Mouse (Mus musculus) neural tube, embryonic 11.5 days (tissue): ENCODE data around the gene Aqp9. TPM values are rescaled to one million over a fixed set of nuclear protein-coding genes. Genes with fewer than 3 reads are reported as not detected.

Source experiments
- ATAC-seq: fragments of 200-750 bp; cut with Nextera tagmentation; 2 replicates; pipeline ENCODE4 v1.8.0; 2017; ENCODE audit warnings: moderate number of reproducible peaks, mild to moderate bottlenecking, moderate TSS enrichment, moderate library complexity; ENCODE audit not compliant: insufficient read depth, low FRiP score, low TSS enrichment
- DNase-seq: peaks from one replicate; pipeline ENCODE4 v3.0.0-alpha.2; 2015; ENCODE audit warnings: low spot score
- H3K27ac ChIP-seq: fragments of 300-500 bp; sonication (generic); 2 replicates; pipeline ENCODE4 v1.5.1; 2014; ENCODE audit warnings: low read depth, mild to moderate bottlenecking, low read length
- H3K27me3 ChIP-seq: fragments of 300-500 bp; sonication (generic); 2 replicates; pipeline ENCODE4 v1.6.1; 2014; ENCODE audit warnings: mild to moderate bottlenecking, low read length, mixed read lengths; ENCODE audit not compliant: control insufficient read depth, insufficient read depth
- H3K36me3 ChIP-seq: fragments of 300-500 bp; sonication (generic); 2 replicates; pipeline ENCODE4 v1.6.1; 2014; ENCODE audit warnings: mild to moderate bottlenecking, low read length, moderate library complexity, mixed read lengths; ENCODE audit not compliant: control insufficient read depth, insufficient read depth
- H3K4me1 ChIP-seq: fragments of 300-500 bp; sonication (generic); 2 replicates; pipeline ENCODE4 v1.6.1; 2014; ENCODE audit warnings: low read length, mixed read lengths; ENCODE audit not compliant: control insufficient read depth, insufficient read depth
- H3K4me2 ChIP-seq: fragments of 300-500 bp; sonication (generic); 2 replicates; pipeline ENCODE4 v1.6.1; 2014; ENCODE audit warnings: low read depth, mild to moderate bottlenecking, moderate library complexity
- H3K4me3 ChIP-seq: fragments of 300-500 bp; sonication (generic); 2 replicates; pipeline ENCODE4 v1.5.1; 2014; ENCODE audit warnings: low read depth, low read length
- H3K9ac ChIP-seq: fragments of 300-500 bp; sonication (generic); 2 replicates; pipeline ENCODE4 v1.6.1; 2014; ENCODE audit warnings: mild to moderate bottlenecking, low read length
- H3K9me3 ChIP-seq: fragments of 300-500 bp; sonication (generic); 2 replicates; pipeline ENCODE4 v1.6.1; 2016; ENCODE audit warnings: low read length; ENCODE audit not compliant: control insufficient read depth
- WGBS: fragments of 180-500 bp; shearing (Covaris S2); extraction: QIAGEN DNeasy Blood & Tissue Kit; methylation state at CpG from one replicate; pipeline ENCODE4 v1.1.7; 2014; 5-methylcytosine and 5-hydroxymethylcytosine counted together
- polyA plus RNA-seq: library from polyadenylated mRNA; unstranded; fragments of >200 nt; fragmentation: Nextera tagmentation; extraction: Ambion mirVana; gene quantifications from 2 replicates; pipeline ENCODE4 v1.2.1, GENCODE M21; 2014

The Aqp9 gene
- polyA plus RNA-seq, 1 experiment from 2014 or later, result 0.08 TPM

DNA sequence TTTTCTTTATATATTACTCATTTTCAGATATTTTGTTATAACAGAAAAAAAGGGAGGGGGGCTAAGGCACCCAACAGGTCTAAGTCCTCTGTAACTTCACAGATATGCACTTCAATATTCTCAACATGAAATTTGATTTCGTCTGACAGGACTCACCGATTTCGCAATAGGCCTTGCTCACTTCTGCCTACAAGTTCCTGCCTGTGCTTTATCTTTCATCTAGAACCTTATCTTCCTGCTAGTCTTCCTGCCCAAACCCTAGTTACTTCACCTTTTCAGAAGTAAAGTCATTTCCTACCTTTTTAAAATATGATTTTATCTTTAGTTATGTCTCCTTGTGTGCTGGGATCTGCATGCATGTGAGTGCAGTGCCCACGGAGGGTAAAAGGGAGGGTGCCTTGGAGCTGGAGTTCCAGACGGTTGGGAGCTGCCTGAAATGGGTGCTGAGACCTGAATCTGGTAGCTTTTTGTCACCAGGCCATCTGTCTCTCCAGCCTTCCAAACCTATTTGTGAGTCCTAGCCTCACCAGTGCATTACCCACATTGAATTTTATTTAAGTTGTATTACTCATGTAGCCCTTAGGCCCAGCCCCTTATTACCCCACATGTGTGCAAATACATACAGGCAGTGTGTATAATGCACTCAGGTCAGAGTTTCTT lies 6.0 kb upstream of the Aqp9 start:
- Histone ChIP-seq H3K4me2 (no peak overlapping the region), H3K4me1 (no peaks in the 10 kb centered on the region), H3K27me3 (no peaks in the 10 kb centered on the region), H3K36me3 (no peaks in the 10 kb centered on the region), H3K9me3 (no peaks in the 10 kb centered on the region), H3K27ac (no peak overlapping the region), H3K4me3 (no peak overlapping the region), H3K9ac (no peak overlapping the region)
- DNase-seq, result no peak
- ATAC-seq, result no peak
- 83% methylated on average over 5 of the region's 5 CpGs for WGBS

DNA sequence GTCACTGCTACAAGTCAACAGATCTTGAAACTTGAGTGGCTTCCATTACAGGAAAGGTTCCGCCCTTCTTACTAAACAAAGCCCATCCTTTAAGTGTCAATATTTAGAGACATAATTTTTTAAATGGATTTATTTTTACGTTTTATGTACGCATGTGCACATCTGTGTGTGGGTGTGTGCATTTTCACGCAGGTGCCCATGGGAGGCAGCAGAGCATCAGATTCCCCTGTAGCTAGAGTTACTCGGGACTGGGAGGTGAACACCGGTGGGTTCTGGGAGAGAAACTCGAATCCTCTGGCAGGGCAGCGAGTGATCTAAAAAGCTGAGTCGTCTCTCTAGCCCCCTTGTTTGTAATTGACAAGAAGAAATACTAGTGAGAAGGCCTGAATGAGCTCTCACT lies 5.1 kb upstream of the Aqp9 start:
- Histone ChIP-seq H3K27me3 (no peaks in the 10 kb centered on the region), H3K9me3 (no peaks in the 10 kb centered on the region), H3K4me2 (no peak overlapping the region), H3K4me1 (0 out of 2 replicates have a peak, but pooled peaks cover 2% of the 10 kb centered on the region), H3K36me3 (no peaks in the 10 kb centered on the region), H3K27ac (no peak overlapping the region), H3K9ac (no peak overlapping the region), H3K4me3 (no peak overlapping the region)
- 59% methylated on average over 9 of the region's 9 CpGs for WGBS
- no peak for ATAC-seq
- no peak for DNase-seq

DNA sequence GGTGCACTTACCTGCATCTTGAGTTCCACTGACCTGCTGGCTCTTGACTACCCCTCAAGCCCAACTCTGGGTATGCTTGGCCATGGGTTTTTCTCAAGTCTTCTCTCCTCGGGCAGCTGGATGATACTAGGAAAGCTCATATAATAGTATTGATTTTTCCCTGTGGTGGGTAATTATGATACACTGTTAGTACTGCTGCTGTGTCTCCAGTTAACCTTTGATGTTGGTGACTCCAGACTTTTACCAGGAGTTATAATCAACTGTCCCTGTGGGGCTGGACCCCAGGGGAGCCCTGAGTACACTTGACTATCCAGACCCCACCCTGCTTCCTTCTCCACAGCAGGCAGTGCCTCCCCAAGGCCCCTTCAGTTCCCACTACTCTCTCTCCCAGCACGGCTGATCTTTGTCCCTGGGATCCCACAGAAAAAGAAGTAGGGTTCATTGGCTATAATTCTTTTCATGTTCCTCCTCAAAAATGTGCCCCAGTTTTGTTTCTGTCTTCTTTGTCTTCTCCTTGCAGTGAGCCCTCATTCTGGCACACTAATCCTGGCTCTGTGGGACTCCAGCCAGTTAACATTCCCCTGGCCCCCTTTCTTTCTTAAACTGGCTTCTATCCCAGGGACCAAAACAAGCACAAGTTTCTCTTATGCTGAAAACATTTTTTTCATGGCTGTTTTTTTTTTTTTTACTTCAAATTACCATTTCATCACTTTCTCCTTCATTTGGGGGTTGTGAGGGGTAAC lies 838 bp downstream of the Aqp9 start:
- ATAC-seq (no peak), DNase-seq (no peak)
- Histone ChIP-seq H3K4me3 (no peak overlapping the region), H3K9ac (no peak overlapping the region), H3K27ac (no peak overlapping the region), H3K4me1 (0 out of 2 replicates have a peak, but pooled peaks cover 4% of the 10 kb centered on the region), H3K9me3 (no peaks in the 10 kb centered on the region), H3K27me3 (no peaks in the 10 kb centered on the region), H3K4me2 (no peak overlapping the region), H3K36me3 (no peaks in the 10 kb centered on the region)
- WGBS, result 38% methylated on average over 2 of the region's 2 CpGs

DNA sequence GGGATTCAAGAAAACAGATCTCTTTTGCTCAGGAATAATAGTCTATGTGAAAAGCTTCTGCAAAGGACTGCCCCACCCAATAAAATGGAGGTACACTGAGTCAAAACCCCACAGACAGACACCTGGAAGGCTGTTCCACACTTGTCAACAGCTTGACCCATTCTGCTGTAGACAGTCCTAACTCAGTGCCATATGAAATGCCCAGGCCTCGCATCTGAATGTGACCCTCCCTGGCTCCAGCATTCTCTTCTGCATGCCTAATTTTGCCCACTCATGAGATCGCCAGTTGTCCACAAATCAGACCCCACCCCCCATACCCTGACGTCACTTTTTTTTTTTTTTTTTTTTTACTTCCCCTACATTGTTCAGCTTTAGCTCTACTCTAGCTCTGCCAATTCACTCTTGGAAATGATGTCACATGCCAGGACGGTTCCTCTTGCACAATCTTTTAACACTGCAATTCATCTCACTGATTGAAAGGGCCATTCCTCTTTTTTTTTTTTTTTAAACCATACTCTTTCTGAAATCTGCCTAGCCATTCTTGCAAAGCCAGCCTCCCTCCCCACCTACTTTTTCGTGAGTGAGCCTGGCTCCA lies 1.5 kb downstream of the Aqp9 start:
- Histone ChIP-seq H3K36me3 (no peaks in the 10 kb centered on the region), H3K4me2 (no peak overlapping the region), H3K9ac (no peak overlapping the region), H3K4me1 (0 out of 2 replicates have a peak, but pooled peaks cover 4% of the 10 kb centered on the region), H3K9me3 (no peaks in the 10 kb centered on the region), H3K4me3 (no peak overlapping the region), H3K27me3 (no peaks in the 10 kb centered on the region), H3K27ac (no peak overlapping the region)
- WGBS, result 68% methylated on average over 5 of the region's 5 CpGs
- DNase-seq (no peak), ATAC-seq (no peak)

DNA sequence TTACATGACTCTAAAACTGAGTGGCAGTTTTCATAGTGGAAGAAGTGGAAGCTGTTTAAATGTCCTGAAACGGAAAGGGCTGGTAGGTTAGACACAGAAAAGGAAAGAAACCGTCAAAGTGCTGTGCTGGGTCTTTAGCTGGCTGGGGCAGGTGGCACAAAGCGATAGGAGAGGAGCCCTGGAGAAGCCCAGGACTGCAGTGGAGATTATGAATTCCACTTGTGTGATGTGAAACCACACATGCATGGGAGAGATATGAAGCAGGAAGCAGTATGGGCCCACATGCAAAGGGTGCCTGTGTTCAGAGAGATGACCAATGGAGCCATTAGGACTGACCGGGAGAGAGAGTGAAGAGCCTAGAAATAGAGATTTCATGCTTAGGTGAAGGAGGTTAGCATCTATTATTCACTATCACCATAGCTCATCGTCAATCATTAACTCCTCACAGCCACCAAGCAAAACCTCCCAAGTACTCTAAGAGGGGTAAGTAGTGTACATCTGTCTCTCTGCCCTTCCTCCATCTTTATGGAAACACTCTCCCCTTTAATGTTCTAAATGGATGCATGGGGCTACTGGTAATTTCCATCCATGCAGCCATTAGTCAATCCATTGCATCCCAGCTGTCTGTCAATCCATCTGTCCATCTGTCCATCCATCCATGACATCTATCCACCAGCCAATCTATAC lies 2.3 kb downstream of the Aqp9 start:
- WGBS, result 84% methylated on average over 5 of the region's 5 CpGs

GRCm38 (mm10) chr9:71165510-71165909 lies 3.0 kb downstream of the Aqp9 start:
- DNase-seq (no peak), ATAC-seq (no peak)
- H3K27me3 ChIP-seq, result no peaks in the 10 kb centered on the region
- WGBS, result 85% methylated on average over 2 of the region's 2 CpGs
- no peak overlapping the region for H3K4me3 ChIP-seq
- no peaks in the 10 kb centered on the region for H3K9me3 ChIP-seq
- 0 out of 2 replicates have a peak, but pooled peaks cover 4% of the 10 kb centered on the region for H3K4me1 ChIP-seq
- H3K36me3 ChIP-seq, result no peaks in the 10 kb centered on the region
- H3K4me2 ChIP-seq, result no peak overlapping the region
- no peak overlapping the region for H3K9ac ChIP-seq
- H3K27ac ChIP-seq, result no peak overlapping the region

More for the DNA sequence above, 2.3 kb downstream of the Aqp9 start:
- ATAC-seq (no peak), DNase-seq (no peak)
- Histone ChIP-seq H3K4me2 (no peak overlapping the region), H3K9ac (no peak overlapping the region), H3K27ac (no peak overlapping the region), H3K27me3 (no peaks in the 10 kb centered on the region), H3K4me3 (no peak overlapping the region), H3K4me1 (0 out of 2 replicates have a peak, but pooled peaks cover 4% of the 10 kb centered on the region), H3K9me3 (no peaks in the 10 kb centered on the region), H3K36me3 (no peaks in the 10 kb centered on the region)

- WGBS, result 86% methylated on average over 6 of the region's 6 CpGs
- ATAC-seq, result no peak
Observed at GRCm38 (mm10) chr9:71165061-71165460, 3.4 kb downstream of the Aqp9 start.

DNA sequence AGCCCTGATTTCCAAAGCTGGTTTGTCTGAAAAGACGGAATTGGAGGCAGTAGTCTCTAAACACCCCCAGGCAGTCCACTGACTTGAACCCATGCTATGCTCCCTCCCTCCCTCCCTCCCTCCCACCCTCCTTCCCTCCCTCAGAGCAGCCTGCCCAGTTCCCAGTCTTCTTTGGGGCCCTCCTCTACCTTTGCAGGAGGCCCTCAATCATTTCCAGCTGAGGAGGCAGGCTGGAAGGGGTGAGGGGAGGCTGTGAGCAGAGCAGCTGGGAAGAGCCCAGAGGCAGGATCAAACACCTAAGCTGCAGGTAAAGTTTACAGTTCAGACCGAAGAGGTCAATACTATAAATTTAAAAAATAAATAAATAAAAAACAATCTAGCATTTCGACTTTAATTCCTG lies 4.1 kb downstream of the Aqp9 start:
- DNase-seq (no peak), ATAC-seq (no peak)
- Histone ChIP-seq H3K27ac (no peak overlapping the region), H3K4me2 (no peak overlapping the region), H3K4me3 (no peak overlapping the region), H3K36me3 (no peaks in the 10 kb centered on the region), H3K27me3 (no peaks in the 10 kb centered on the region), H3K9me3 (no peaks in the 10 kb centered on the region), H3K9ac (no peak overlapping the region), H3K4me1 (0 out of 2 replicates have a peak, but pooled peaks cover 4% of the 10 kb centered on the region)
- WGBS, result 76% methylated on average over 3 of the region's 3 CpGs

More at GRCm38 (mm10) chr9:71165061-71165460, 3.4 kb downstream of the Aqp9 start:
- Histone ChIP-seq H3K4me1 (0 out of 2 replicates have a peak, but pooled peaks cover 4% of the 10 kb centered on the region), H3K27me3 (no peaks in the 10 kb centered on the region), H3K4me2 (no peak overlapping the region), H3K27ac (no peak overlapping the region), H3K9ac (no peak overlapping the region), H3K9me3 (no peaks in the 10 kb centered on the region), H3K36me3 (no peaks in the 10 kb centered on the region), H3K4me3 (no peak overlapping the region)
- DNase-seq, result no peak
